In genomic region chr17:85700028-85700427, GRCm38 (mm10) we compare ENCODE assay signal across 17 mouse cellular contexts. TPM values are rescaled to one million over a fixed set of nuclear protein-coding genes. Genes with fewer than 3 reads are reported as not detected.
DNase-seq lines count a peak whose midpoint lies in the region.
"Had no signal": no experiment of that assay in that cellular context is flagged by ENCODE, and none has a peak within 500 bp of the region (broad histone marks: within the 10 kb centered on the region; RNA-seq: fewer than 3 reads in every experiment).

No protein-coding gene starts in this region.

- peak; percentile 17 to 35 for DNase-seq in left cerebral cortex, postnatal 14 days (ENCODE audit: low spot score in 2 of 2)
- DNase-seq in left cerebral cortex, adult 18-20 months (ENCODE audit: low spot score in 2 of 2), result no peak
- DNase-seq in right cerebral cortex, adult 18-20 months, result peak; percentile 17
- DNase-seq in right cerebral cortex, adult 2 months (ENCODE audit: low spot score in 2 of 2), result no peak
- DNase-seq in adipocyte (ENCODE audit: low spot score), result peak; percentile 7
- peak; percentile 28 for DNase-seq in brain, adult 2 months (ENCODE audit: low read depth, low spot score)
- DNase-seq: adrenal gland, adult 8-10 months; adrenal gland, postnatal 25 days; cerebellum, adult 18-20 months; cerebellum, adult 9-10 months; cerebellum, postnatal 25 days; embryo, embryonic 11 days; forebrain, postnatal 0 days; gastrocnemius, adult 2 months; gastrocnemius, postnatal 14 days; heart, adult 11 months had no signal

- intact Hi-C loops in left cerebral cortex, postnatal 14 days (cut with DNase I), result no loop called here

RNA-seq across cellular contexts. Expression of gene Six2, which starts 12.0 kb away (rescaled TPM):
- under 1 TPM; 0.53 to 0.90 TPM for total RNA-seq in left cerebral cortex, postnatal 14 days (2021)
- total RNA-seq in left cerebral cortex, adult 18-20 months (2021), result under 1 TPM; 0.87 to 0.93 TPM
- total RNA-seq: adrenal gland, postnatal 25 days; hematopoietic stem cell, adult 5-6 weeks had no signal

Comparison
In these comparisons a context has a peak if more than half of its experiments do, and no peak if none do; other contexts are left out.
1. DNase-seq: peak in left cerebral cortex, postnatal 14 days (2 of 2), right cerebral cortex, adult 18-20 months (single experiment), adipocyte (single experiment) and brain, adult 2 months (single experiment); none in left cerebral cortex, adult 18-20 months (0 of 2) and right cerebral cortex, adult 2 months (0 of 2).